Mouse (Mus musculus) embryonic stem cell, embryonic (primary cell): ENCODE measurements around the gene Ctxn1.

Experiments
- CTCF ChIA-PET, 4 experiments: fragments of 300-600 bp in 2 of 4; fragments of 350-600 bp in 2 of 4; sonication (Branson Sonifier 250); formaldehyde crosslinking; loops; one replicate each; lab custom pipeline; 2022; ENCODE audit warnings: inconsistent platforms in 2 of 4; lab: Charles Lee
- POLR2A ChIA-PET, 4 experiments: fragments of 300-600 bp in 2 of 4; fragments of 350-600 bp in 2 of 4; sonication (Branson Sonifier 250); formaldehyde crosslinking; loops; one replicate each; lab custom pipeline; 2022; ENCODE audit warnings: antibody characterized with exemption in 4 of 4, inconsistent platforms in 1 of 4; lab: Charles Lee

Gene Ctxn1

DNA sequence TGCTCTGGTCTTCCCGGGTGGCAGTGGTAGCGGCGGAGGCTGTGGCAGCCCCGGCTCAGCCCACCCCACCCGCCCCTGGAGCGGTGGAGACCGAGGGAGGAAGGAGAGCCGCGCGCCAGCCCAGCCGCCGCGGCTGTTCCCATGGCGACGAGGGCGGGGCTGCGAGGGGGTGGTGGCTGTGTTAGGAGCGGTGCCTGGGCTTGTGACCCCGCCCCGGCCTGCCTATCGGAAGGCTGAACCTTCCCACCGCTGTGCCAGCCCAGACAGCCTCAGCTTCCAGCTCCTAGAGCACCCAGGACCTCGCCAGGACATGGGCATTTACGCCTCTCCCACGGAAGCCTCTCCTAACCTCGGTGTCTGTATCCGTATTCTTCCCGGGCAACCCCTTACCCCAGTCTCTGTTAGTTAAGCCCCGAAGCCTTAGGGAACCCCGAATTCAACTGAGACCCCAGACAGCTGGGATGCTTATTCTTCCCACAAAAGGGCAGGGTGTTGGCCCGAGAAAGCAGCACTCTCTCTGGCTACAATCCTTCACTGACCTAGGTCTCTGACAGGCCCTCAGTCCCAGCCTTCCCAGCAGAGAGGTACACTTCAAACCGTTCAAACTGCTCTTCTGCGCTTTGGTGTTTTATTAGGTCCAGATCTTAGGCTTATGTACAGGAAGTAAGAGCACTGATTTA lies at the start of gene Ctxn1:
Gene Ctxn1 (minus strand): TSS at position 150 of the 680 bp plus-strand sequence.
- POLR2A ChIA-PET: interaction anchor here (0.5 to 4.2 kb wide), 30 partner anchors 8 to 791 kb away, joined by 3 to 16 read pairs (median 4); partner anchors contain the start of genes Gm49320 (in 2 of the 4), Timm44 (in 2 of the 4), Evi5l (in 1 of the 4) and Map2k7 (in 1 of the 4)
- CTCF ChIA-PET: interaction anchor here (0.6 to 3.3 kb wide), 23 partner anchors 8 to 541 kb away, joined by 3 to 13 read pairs (median 5); partner anchors contain the start of genes Gm49320 (in 3 of the 4), Map2k7 (in 3 of the 4), Tgfbr3l (in 2 of the 4) and Timm44 (in 1 of the 4)

DNA sequence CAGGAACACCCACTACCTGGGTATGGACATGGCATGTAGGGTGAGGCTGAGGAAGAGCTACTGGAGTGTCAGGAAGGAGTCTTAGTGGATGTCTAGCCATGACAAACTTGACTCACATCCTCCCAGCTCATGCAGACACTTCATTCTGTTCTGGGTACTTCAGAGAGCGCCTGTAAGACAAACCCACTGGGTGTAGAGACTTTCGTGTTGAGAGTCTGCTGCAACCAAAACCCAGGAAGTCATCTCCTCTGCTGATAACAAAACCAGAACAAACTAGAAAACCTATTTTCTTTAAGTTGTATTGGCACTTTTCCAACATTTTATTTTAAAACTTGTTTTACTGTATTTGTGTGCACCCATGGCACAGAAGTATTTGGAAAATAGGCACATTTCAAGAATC lies 46.8 kb upstream of the Ctxn1 start:
- POLR2A ChIA-PET: interaction anchor here in 1 of 4 experiments (0.9 to 1.3 kb wide), 3 partner anchors 10 to 34 kb away, joined by 3 to 4 read pairs (median 4); no protein-coding TSS in a partner anchor
- CTCF ChIA-PET: interaction anchor here (0.6 to 1.2 kb wide), 4 partner anchors 13 to 867 kb away, joined by 3 to 4 read pairs (median 3); no protein-coding TSS in a partner anchor

DNA sequence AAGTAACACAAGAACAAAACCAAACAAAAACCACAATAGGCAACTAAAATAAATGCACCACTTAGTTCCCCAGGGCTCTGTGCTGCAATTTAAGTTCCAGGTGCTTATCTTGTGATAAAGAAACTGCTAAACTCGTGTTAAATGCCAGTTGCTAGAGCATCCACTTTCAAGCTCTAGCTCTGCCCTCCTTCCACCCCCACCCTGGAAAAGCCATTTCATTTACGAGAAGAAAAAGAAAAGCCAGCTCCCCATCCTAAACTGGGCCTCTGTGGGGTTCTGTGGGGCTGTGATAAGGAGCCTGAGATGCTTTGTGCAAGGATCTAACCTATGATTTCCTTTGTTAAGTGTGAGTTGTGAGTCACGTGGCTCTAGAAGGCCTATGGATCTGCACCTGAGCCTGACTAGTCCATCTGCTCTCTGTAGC lies 45.1 kb upstream of the Ctxn1 start:
- CTCF ChIA-PET: no interaction called here
- POLR2A ChIA-PET: interaction anchor here in 2 of 4 experiments (0.7 to 1.3 kb wide), 6 partner anchors 9 to 18 kb away, joined by 3 to 4 read pairs (median 4); no protein-coding TSS in a partner anchor

DNA sequence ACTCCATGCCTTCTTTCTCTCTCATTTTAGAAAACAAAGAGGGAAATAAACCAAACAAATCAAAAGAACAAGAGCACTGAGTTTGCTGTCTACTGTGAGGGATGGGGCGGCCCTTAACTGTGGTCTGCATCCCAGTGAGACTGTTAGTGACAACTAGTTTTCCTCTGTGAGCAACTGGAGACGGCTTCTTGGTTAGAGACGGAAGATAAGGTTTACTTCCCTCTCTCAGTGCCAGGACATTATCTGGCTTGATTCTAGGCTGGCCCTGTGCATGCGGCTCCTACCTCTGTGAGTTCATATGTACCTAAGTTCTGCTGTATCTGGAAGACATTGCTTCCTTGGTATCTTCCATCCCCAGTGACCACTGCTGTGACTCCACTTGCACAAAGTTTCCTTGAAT lies 38.7 kb upstream of the Ctxn1 start:
- ChIA-PET POLR2A (interaction anchor here in 2 of 4 experiments (1.1 to 2.2 kb wide), 2 partner anchors 15 to 17 kb away, joined by 3 to 7 read pairs; no protein-coding TSS in a partner anchor), CTCF (no interaction called here)

DNA sequence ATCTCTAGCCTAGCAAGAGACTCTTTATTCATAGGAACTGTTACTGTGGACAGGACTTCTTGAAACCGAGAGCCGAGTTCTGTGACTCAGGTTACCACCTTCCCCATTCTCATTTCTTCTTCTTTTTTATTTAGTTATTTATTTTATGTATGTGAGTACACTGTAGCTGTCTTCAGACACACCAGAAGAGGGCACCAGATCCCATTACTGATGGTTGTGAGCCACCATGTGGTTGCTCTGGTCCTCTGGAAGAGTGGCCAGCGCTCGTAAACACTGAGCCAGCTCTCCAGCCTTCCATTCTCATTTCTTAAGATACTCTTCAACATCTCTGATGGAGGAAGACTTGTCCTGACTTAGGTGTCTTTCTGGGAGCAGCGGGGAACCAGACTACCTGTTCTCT lies 33.7 kb upstream of the Ctxn1 start:
- CTCF ChIA-PET: interaction anchor here in 1 of 4 experiments (0.9 to 1.1 kb wide), 2 partner anchors 13 to 25 kb away, joined by 3 read pairs; no protein-coding TSS in a partner anchor
- POLR2A ChIA-PET: interaction anchor here in 1 of 4 experiments (1.0 to 5.3 kb wide), 3 partner anchors 8 to 36 kb away, joined by 3 to 40 read pairs (median 4); no protein-coding TSS in a partner anchor

DNA sequence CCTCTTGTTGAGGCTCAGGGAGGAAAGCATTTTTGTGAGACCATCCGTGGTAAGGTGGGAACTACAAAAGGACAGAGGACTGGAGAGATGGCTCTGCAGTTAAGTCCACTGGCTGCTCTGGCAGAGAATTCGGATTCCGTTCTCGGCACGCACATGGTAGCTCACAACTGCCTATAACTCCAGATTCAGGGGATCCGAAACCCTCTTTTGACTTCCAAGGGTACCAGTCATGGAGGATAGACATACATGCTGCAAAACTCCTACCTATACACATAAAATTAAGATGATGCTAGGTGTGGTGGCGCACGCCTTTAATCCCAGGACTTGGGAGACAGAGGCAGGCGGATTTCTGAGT lies 17.0 kb upstream of the Ctxn1 start:
- CTCF ChIA-PET: interaction anchor here (0.7 to 1.4 kb wide), 7 partner anchors 9 to 605 kb away, joined by 3 to 5 read pairs (median 4); partner anchors contain the start of gene Ctxn1 (in 1 of the 4)
- POLR2A ChIA-PET: interaction anchor here (0.6 to 4.0 kb wide), 45 partner anchors 8 to 401 kb away, joined by 3 to 20 read pairs (median 5); partner anchors contain the start of genes Snapc2 (in 2 of the 4), Ccl25 (in 1 of the 4), Ctxn1 (in 1 of the 4) and Evi5l (in 1 of the 4)

DNA sequence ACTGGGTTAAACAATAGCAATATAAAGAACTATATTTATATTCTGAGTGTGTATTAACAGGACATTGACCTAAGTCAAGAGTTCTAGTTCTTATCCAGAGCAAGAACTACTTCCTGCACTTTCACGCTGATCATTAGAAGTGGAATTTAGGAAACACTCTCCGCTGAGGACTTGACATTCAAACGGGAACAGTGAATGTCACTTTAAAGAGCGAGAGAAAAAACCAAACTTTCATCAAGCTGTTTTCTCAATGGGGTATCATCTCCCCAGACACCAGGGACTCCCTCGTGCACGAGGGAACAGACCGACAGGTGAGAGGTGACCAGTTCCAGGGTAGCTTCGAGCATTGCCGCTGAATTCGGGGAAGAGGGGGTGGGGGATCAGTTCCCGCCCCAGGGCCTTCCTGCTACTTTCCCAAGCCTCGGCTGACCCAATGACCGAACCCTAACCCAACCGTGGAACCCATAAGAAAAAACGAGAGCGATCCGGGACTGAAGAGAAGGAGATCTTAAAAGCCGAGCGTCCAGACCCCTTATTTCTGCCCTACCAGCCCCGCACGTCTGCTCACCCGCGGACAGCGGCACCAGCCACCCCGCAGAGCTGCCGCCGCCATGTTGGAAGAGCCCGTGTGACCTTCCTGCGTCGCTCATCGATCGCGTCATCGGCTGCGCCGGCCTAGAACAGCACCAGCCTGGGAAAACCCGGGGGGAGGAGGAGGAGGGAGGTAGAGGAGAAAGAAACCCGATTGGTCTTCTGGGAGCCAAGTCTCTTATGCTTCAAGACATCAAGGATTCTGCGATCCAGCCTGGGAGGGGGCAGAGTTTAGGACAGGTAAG lies 16.4 kb upstream of the Ctxn1 start, which contains the start of gene Timm44:
Gene Timm44 (minus strand): TSS at position 639 of the 836 bp plus-strand sequence.
- POLR2A ChIA-PET: interaction anchor here (0.6 to 4.0 kb wide), 57 partner anchors 8 to 402 kb away, joined by 3 to 20 read pairs (median 4); partner anchors contain the start of genes Gm49320 (in 2 of the 4), Map2k7 (in 2 of the 4), Snapc2 (in 2 of the 4) and Ccl25 (in 1 of the 4)
- CTCF ChIA-PET: interaction anchor here (0.6 to 1.5 kb wide), 9 partner anchors 8 to 618 kb away, joined by 3 to 9 read pairs (median 3); partner anchors contain the start of gene Ctxn1 (in 1 of the 4)

DNA sequence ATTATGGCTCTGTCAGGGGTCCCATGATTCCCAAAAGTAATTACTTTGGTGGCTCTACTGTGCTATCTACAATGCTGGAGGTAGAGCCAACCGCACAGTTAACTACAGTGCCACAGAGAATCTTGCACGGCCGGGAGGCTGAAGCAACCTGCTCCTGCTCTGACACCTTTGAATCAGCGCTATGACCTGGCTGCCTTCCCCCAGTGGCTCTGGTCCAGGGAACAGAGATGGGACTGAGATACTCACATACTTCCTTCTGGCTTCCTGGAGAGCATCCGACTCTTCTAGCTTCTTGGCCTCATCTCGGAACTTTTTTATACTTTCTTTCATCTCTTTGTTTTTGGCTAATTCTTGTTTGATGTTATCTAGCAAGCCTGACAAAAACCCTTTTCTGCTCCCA lies 10.5 kb upstream of the Ctxn1 start:
- POLR2A ChIA-PET: no interaction called here
- CTCF ChIA-PET: interaction anchor here in 1 of 4 experiments (1.9 kb wide), 1 partner anchor 11 kb away, joined by 4 read pairs; the partner anchor contains the start of gene Ctxn1

DNA sequence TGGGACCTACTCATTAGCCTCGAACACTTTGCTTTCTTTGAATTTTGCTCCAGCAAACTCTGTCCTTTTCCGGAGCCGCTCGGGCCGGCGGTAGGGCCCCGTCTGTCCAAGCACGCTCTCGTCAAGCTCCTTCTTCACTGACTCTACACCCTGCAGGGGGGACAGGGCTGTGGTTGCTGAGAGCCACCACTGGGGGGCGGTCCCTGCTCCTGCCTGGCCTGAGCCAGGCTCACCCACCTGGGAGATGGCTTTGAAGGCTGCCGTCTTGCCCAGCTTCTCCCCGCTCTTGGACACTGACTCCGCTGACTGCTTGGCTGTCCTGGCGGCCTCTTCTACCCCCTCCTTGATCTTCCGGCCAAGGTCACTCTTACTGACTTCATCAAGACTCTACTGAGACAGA lies 8.6 kb upstream of the Ctxn1 start:
- POLR2A ChIA-PET: interaction anchor here in 3 of 4 experiments (0.6 to 3.1 kb wide), 18 partner anchors 8 to 845 kb away, joined by 3 to 15 read pairs (median 4); partner anchors contain the start of genes Timm44 (in 3 of the 3), Ctxn1 (in 1 of the 3) and Snapc2 (in 1 of the 3)
- CTCF ChIA-PET: interaction anchor here (0.5 to 2.2 kb wide), 53 partner anchors 8 to 596 kb away, joined by 3 to 16 read pairs (median 4); partner anchors contain the start of genes Ctxn1 (in 3 of the 4), Snapc2 (in 2 of the 4), Timm44 (in 2 of the 4) and Evi5l (in 1 of the 4)

DNA sequence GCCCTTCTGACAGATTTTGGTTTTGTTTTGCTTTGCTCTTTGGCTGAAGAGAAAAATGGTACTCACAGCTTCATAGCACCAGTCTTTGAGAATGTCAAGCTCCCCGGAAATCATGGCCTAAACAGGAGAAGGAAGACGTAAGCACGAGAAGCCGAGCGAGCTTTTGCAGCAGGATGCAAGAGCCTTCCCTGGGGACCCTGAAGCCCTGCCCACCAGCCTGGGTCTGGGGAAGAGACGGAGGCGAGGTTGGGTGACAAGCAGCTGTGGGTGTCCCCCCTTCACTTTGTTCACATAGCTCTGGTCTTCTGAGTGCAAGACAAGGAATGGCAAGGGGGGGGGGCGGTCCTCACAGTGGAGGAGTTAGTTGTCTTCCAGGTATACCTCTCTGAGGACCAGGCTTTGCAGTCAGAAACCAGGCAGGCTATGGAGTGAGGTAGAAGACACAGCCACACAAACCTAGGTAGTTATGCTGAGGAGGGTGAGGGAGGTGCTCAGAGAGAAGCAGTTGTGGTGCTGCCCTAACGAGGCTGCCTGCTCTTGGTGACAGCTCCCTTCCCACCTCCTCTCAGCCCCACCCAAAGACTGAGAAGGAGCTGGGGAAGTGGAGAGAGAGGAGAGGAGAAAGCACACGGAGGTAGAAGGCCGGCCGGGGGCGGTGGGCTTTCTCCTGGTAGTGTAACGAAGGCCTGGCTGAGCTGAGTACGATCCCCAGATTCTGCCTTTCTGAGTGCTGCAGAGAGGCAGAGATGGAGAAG lies 6.3 kb upstream of the Ctxn1 start:
- POLR2A ChIA-PET: interaction anchor here in 2 of 4 experiments (0.6 to 3.1 kb wide), 7 partner anchors 7 to 304 kb away, joined by 3 to 15 read pairs (median 4); partner anchors contain the start of gene Timm44 (in 1 of the 2)
- CTCF ChIA-PET: interaction anchor here in 1 of 4 experiments (1.3 kb wide), 1 partner anchor 91 kb away, joined by 3 read pairs; no protein-coding TSS in a partner anchor

DNA sequence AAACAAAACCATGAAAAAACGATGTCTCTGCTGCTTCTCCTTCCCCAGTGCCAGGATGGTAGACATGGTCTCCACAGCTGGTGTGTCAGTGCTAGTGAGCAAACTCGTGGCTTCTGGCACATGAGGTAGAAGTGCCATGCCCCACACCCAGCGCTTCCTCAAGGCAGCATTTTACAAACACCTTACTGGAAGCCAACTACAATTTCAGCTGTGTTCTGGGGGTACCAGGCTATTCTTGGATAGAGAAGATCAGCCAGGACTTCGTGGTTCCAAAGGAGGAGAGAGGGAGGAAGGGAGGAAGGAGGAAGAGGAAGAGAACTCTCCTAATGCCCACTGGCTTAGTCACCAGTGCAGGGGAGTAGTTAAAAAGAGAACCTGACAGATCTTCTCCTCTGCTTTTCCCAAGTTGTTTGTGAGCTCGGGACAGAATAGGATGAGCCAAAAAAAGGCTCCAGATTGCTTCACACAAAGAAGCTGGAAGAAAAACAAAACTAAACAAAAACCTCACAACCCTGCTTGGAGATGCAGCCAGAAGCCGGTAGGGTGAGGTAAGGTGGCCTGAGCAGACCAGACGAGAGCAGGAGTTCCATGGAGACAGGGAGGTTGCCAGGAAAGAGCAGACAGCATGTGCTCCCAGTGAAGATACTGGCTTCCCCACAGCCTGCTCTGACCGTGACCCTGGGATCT lies 4.2 kb upstream of the Ctxn1 start:
- POLR2A ChIA-PET: interaction anchor here in 1 of 4 experiments (1.2 to 2.9 kb wide), 6 partner anchors 9 to 116 kb away, joined by 3 to 9 read pairs (median 4); no protein-coding TSS in a partner anchor
- CTCF ChIA-PET: interaction anchor here in 1 of 4 experiments (0.9 kb wide), 1 partner anchor 59 kb away, joined by 3 read pairs; no protein-coding TSS in a partner anchor

DNA sequence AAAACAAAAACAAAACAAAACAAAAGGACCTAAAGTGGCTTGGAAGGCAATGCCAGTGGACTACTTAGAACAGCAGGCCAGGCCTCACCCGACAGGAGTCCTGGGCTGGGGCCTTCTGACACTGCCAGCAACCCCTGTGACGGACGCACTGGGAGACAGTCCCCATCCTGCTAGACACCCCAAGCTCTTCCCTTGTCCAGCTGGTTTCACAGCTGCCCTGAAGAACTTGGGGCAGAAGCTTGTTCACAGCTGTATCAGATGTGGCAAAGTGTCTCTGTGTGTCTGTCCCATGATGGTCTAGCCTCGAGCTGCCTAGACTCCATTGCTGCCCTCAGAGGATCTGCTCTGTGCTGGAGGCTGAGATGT lies 714 bp upstream of the Ctxn1 start:
- CTCF ChIA-PET: interaction anchor here in 3 of 4 experiments (0.7 to 3.3 kb wide), 13 partner anchors 8 to 541 kb away, joined by 3 to 13 read pairs (median 8); partner anchors contain the start of genes Gm49320 (in 2 of the 3) and Map2k7 (in 2 of the 3)
- POLR2A ChIA-PET: interaction anchor here in 3 of 4 experiments (0.5 to 4.2 kb wide), 20 partner anchors 8 to 662 kb away, joined by 3 to 16 read pairs (median 5); partner anchors contain the start of genes Tgfbr3l (in 2 of the 3), Timm44 (in 2 of the 3), Evi5l (in 1 of the 3) and Gm49320 (in 1 of the 3)

DNA sequence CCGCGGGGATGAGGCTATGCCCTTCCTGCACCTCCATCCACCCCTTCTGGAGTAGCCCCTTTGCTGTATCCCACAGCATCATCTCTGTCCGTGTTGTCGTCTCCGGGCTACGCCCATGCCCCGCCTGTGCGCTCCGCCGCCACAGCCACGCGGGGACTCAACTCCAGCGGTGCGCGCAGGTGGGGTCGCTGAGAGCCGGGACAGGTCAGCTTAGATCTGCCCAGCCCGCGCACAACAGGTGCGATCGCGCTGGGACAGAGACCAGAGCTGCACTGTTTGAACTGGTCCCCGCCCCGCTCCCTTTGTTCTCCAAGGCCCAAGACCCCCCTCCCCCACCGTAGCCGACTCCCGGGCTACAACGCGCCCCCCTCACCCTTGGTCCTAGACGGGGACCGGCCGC lies 396 bp downstream of the Ctxn1 start:
- ChIA-PET POLR2A (interaction anchor here (0.6 to 4.2 kb wide), 30 partner anchors 8 to 791 kb away, joined by 3 to 16 read pairs (median 4); partner anchors contain the start of genes Gm49320 (in 2 of the 4), Evi5l (in 1 of the 4), Map2k7 (in 1 of the 4) and Zfp958 (in 1 of the 4)), CTCF (interaction anchor here (0.6 to 3.3 kb wide), 23 partner anchors 8 to 540 kb away, joined by 3 to 13 read pairs (median 5); partner anchors contain the start of genes Gm49320 (in 3 of the 4), Map2k7 (in 3 of the 4), Tgfbr3l (in 2 of the 4) and Timm44 (in 1 of the 4))

DNA sequence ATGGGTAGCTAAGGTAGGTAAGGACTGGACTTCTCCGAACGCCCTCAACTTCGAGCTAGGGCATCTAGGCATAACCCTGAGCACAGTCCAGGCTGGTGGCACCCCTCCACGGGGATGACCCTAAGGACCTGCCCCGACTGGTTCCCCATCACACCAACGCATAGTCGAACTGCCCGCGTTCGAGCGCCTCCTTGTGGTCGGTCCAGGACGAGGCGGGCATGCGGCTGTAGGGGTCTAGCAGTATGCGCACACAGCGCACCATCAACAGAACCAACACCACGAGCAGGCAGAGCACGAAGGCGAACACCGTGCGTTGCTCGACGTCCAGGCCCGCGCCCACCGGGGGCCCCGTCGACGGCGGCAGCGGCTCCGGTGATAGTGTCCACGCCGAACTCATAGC lies 841 bp downstream of the Ctxn1 start:
- ChIA-PET POLR2A (interaction anchor here (0.7 to 4.2 kb wide), 23 partner anchors 8 to 355 kb away, joined by 3 to 16 read pairs (median 4); partner anchors contain the start of genes Gm49320 (in 2 of the 4), Map2k7 (in 1 of the 4) and Zfp958 (in 1 of the 4)), CTCF (interaction anchor here (0.6 to 3.3 kb wide), 17 partner anchors 8 to 125 kb away, joined by 3 to 13 read pairs (median 7); partner anchors contain the start of genes Gm49320 (in 3 of the 4), Map2k7 (in 3 of the 4) and Tgfbr3l (in 1 of the 4))

DNA sequence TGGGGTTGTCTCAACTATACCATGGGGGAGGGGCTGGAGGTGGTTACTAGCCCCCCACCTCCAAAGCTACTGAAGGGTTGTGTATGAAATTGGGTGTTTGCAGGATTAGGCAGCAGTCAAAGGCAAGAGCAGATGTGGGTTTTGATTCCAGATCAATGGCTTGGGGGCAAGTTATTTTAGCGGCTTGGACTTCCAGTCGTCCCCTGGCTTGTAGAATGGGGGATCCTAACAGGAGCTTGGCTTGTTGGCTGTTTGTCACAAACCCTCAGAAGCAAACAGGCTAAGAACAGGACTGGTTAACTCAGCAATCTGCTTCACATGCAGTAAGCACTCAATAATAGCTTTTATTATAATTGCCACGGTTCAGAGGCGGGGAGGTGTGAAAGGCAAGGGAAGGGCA lies 1.7 kb downstream of the Ctxn1 start:
- ChIA-PET CTCF (interaction anchor here (0.9 to 3.3 kb wide), 9 partner anchors 10 to 539 kb away, joined by 3 to 13 read pairs (median 5); partner anchors contain the start of genes Gm49320 (in 3 of the 4) and Map2k7 (in 3 of the 4)), POLR2A (interaction anchor here in 3 of 4 experiments (0.5 to 4.2 kb wide), 21 partner anchors 9 to 355 kb away, joined by 3 to 16 read pairs (median 3); partner anchors contain the start of genes Gm49320 (in 1 of the 3), Map2k7 (in 1 of the 3) and Zfp958 (in 1 of the 3))
